Mouse (Mus musculus): ENCODE data around the gene Fam198a. TPM values are rescaled to one million over a fixed set of nuclear protein-coding genes. Genes with fewer than 3 reads are reported as not detected.

Gene Fam198a
- polyA plus RNA-seq, 1 experiment, result not detected

GRCm38 (mm10) chr9:122023873-122024272 is 73.1 kb downstream of the Fam198a start:
- TF ChIP-seq GATA1 (IDR thresholded peaks at IDR 0.05; ENCODE audit: borderline replicate concordance, low read length), result no peak
- no peak for TF ChIP-seq FLI1 (IDR thresholded peaks at IDR 0.05; ENCODE audit: low read length)
- Histone ChIP-seq H3K9me3 (peaks cover 6% of the 10 kb centered on the region; the same call in 1 of the 2 replicates), H3K4me1 (peaks cover 94% of the 10 kb centered on the region), H3K36me3 (replicated peaks; ENCODE audit: low read length) (no peaks in the 10 kb centered on the region), H3K4me3 (replicated peaks) (no peak overlapping the region), H3K27me3 (replicated peaks) (no peaks in the 10 kb centered on the region)

- TF ChIP-seq GATA1 (IDR thresholded peaks at IDR 0.05; ENCODE audit: borderline replicate concordance, low read length) (no peak), FLI1 (IDR thresholded peaks at IDR 0.05; ENCODE audit: low read length) (no peak)
- H3K36me3 ChIP-seq (replicated peaks; ENCODE audit: low read length), result no peaks in the 10 kb centered on the region
- peak overlapping the region; percentile 15 for H3K4me3 ChIP-seq (replicated peaks)
- H3K4me1 ChIP-seq, result peaks cover 94% of the 10 kb centered on the region
- no peaks in the 10 kb centered on the region for H3K27me3 ChIP-seq (replicated peaks)
- H3K9me3 ChIP-seq, result peaks cover 6% of the 10 kb centered on the region; the same call in 1 of the 2 replicates
These were observed 73.6 kb downstream of the Fam198a start for GRCm38 (mm10) chr9:122024419-122024818.

- H3K4me3 ChIP-seq (replicated peaks), result no peak overlapping the region
- no peak for TF ChIP-seq GATA1 (IDR thresholded peaks at IDR 0.05; ENCODE audit: borderline replicate concordance, low read length)
- TF ChIP-seq FLI1 (IDR thresholded peaks at IDR 0.05; ENCODE audit: low read length), result no peak
- H3K9me3 ChIP-seq, result peaks cover 6% of the 10 kb centered on the region; the same call in 1 of the 2 replicates
- no peaks in the 10 kb centered on the region for H3K36me3 ChIP-seq (replicated peaks; ENCODE audit: low read length)
- H3K27me3 ChIP-seq (replicated peaks), result no peaks in the 10 kb centered on the region
- H3K4me1 ChIP-seq, result peaks cover 100% of the 10 kb centered on the region
These were observed 75.2 kb downstream of the Fam198a start for GRCm38 (mm10) chr9:122025855-122026590.

- no peak for TF ChIP-seq FLI1 (IDR thresholded peaks at IDR 0.05; ENCODE audit: low read length)
- no peak for TF ChIP-seq GATA1 (IDR thresholded peaks at IDR 0.05; ENCODE audit: borderline replicate concordance, low read length)
- Histone ChIP-seq H3K36me3 (replicated peaks; ENCODE audit: low read length) (no peaks in the 10 kb centered on the region), H3K4me3 (replicated peaks) (peak overlapping the region; percentile 57), H3K4me1 (peaks cover 100% of the 10 kb centered on the region), H3K9me3 (no peaks in the 10 kb centered on the region), H3K27me3 (replicated peaks) (no peaks in the 10 kb centered on the region)
These were observed 76.5 kb downstream of the Fam198a start for GRCm38 (mm10) chr9:122027081-122027913.

GRCm38 (mm10) chr9:122027914-122028745 is 77.3 kb downstream of the Fam198a start:
- H3K27me3 ChIP-seq (replicated peaks), result no peaks in the 10 kb centered on the region
- H3K4me1 ChIP-seq, result peaks cover 99% of the 10 kb centered on the region
- H3K9me3 ChIP-seq, result no peaks in the 10 kb centered on the region
- no peak for TF ChIP-seq FLI1 (IDR thresholded peaks at IDR 0.05; ENCODE audit: low read length)
- no peak for TF ChIP-seq GATA1 (IDR thresholded peaks at IDR 0.05; ENCODE audit: borderline replicate concordance, low read length)
- H3K36me3 ChIP-seq (replicated peaks; ENCODE audit: low read length), result no peaks in the 10 kb centered on the region
- peak overlapping the region; percentile 57 for H3K4me3 ChIP-seq (replicated peaks)

GRCm38 (mm10) chr9:122029765-122030164 is 79.0 kb downstream of the Fam198a start:
- Histone ChIP-seq H3K4me3 (replicated peaks) (no peak overlapping the region), H3K4me1 (peaks cover 99% of the 10 kb centered on the region), H3K27me3 (replicated peaks) (no peaks in the 10 kb centered on the region), H3K9me3 (no peaks in the 10 kb centered on the region), H3K36me3 (replicated peaks; ENCODE audit: low read length) (no peaks in the 10 kb centered on the region)
- no peak for TF ChIP-seq GATA1 (IDR thresholded peaks at IDR 0.05; ENCODE audit: borderline replicate concordance, low read length)
- no peak for TF ChIP-seq FLI1 (IDR thresholded peaks at IDR 0.05; ENCODE audit: low read length)

Other genes starting within 250 kb of the Fam198a start
- gene Sec22c, start 245.5 kb upstream of the Fam198a start, polyA plus RNA-seq (2012; ENCODE audit: insufficient read depth, low replicate concordance), result 1.2 and 2.4 TPM in 2 replicates
- gene Ss18l2, start 240.7 kb upstream of the Fam198a start, polyA plus RNA-seq (2012; ENCODE audit: insufficient read depth, low replicate concordance), result 30.1 and 45.4 TPM in 2 replicates
- gene Nktr, start 231.8 kb upstream of the Fam198a start, polyA plus RNA-seq (2012; ENCODE audit: insufficient read depth, low replicate concordance), result 4.4 and 6.4 TPM in 2 replicates
- gene Zfp651, start 191.7 kb upstream of the Fam198a start, polyA plus RNA-seq (2012; ENCODE audit: insufficient read depth, low replicate concordance), result 1.9 and 2.9 TPM in 2 replicates
- not detected in 2 replicates for gene Klhl40, start 173.4 kb upstream of the Fam198a start, polyA plus RNA-seq (2012; ENCODE audit: insufficient read depth, low replicate concordance)
- gene Hhatl, start 158.5 kb upstream of the Fam198a start, polyA plus RNA-seq (2012; ENCODE audit: insufficient read depth, low replicate concordance), result not detected in 2 replicates
- gene Ccdc13, start 111.5 kb upstream of the Fam198a start, polyA plus RNA-seq (2012; ENCODE audit: insufficient read depth, low replicate concordance), result 0.34 TPM in 1 of 2 replicates, not detected in the other
- 42.4 and 57.7 TPM in 2 replicates for gene Higd1a, start 92.6 kb upstream of the Fam198a start, polyA plus RNA-seq (2012; ENCODE audit: insufficient read depth, low replicate concordance)
- 1.5 TPM in 1 of 2 replicates, not detected in the other for gene Ackr2, start 52.6 kb upstream of the Fam198a start, polyA plus RNA-seq (2012; ENCODE audit: insufficient read depth, low replicate concordance)
- not detected in 2 replicates for gene Cyp8b1, start 34.7 kb upstream of the Fam198a start, polyA plus RNA-seq (2012; ENCODE audit: insufficient read depth, low replicate concordance)
- 3.1 and 5.6 TPM in 2 replicates for gene Pomgnt2, start 46.1 kb downstream of the Fam198a start, polyA plus RNA-seq (2012; ENCODE audit: insufficient read depth, low replicate concordance)
- gene Snrk, start 166.3 kb downstream of the Fam198a start, polyA plus RNA-seq (2012; ENCODE audit: insufficient read depth, low replicate concordance), result 10.0 and 21.0 TPM in 2 replicates